Mouse (Mus musculus): ENCODE data around the gene Tas2r135.

- TF ChIP-seq POLR2A (IDR thresholded peaks at IDR 0.05; ENCODE audit: control insufficient read depth, low read depth, low read length) (no peak), CTCF (IDR thresholded peaks at IDR 0.05; ENCODE audit: control insufficient read depth, insufficient read depth, insufficient replicate concordance, low read depth, low read length) (no peak)
These were observed 6.2 kb upstream of the Tas2r135 start for GRCm38 (mm10) chr6:42398998-42399397.
